Mouse (Mus musculus) cerebellum, adult 11-12 months (tissue): ENCODE results near the gene Sgsm3.

ENCODE experiments used
- DNase-seq: peaks from one replicate; pipeline ENCODE4 v3.0.0; 2022

The Sgsm3 gene

DNA sequence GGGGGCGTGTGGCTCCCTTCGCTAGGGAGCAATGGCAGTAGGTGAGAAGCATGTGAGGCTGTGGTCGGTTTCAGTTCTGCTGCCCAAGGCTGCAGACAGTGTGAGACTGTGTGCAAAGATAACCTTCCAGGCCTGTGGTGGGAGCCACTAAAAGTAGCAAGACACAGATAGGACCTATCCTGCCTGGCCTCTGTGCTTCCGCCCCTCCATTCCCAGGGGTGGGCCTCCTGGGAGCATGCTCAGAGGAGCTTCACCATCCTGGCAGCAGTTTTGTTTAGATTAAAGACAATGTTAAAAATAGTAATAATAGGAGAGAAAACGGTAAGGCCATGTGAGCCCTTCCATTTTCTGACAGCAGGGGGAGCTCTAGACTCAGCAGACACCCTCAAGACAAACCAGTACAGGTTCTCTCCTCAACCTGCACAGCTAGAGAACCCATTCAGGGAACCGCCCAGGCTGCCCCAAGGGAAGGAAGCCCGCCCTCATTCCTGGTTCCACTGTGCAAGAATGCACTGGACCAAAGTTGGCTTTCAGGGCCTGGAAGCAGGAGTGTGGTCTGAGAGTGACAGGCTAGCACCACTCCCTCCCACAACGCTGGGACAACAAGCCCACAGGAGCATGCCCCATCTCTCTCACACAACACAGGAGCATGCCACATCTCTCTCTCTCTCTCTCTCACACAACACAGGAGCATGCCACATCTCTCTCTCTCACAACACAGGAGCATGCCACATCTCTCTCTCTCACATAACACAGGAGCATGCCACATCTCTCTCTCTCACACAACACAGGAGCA is 50.0 kb downstream of the Sgsm3 start:
- DNase-seq = peak; percentile 59

DNA sequence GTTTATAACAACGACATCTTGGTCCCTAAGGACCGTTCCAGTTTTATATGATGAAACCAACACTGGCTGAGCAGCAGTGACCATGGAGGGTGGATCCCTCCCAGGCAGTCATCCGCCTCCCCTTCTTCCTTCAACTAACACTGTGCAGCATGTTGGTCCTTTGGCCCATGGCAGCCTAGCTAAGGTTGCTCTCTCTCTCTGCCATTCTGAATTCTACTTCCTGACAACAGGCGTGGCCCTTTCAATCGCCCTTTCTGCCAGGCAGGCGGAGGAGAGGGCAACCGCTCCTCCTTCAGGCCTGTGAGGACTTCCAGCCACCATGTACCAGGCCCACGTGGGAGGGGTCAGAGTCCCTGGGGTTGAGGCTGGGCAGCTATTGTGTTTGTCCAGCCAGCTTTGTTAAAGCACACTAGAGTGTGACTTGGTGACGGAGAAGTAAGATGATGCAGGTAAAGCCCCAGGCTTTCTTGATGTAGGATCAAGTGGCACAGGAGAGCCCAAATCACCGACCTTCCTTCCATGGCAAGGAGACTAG is 53.4 kb downstream of the Sgsm3 start:
- no peak for DNase-seq

DNA sequence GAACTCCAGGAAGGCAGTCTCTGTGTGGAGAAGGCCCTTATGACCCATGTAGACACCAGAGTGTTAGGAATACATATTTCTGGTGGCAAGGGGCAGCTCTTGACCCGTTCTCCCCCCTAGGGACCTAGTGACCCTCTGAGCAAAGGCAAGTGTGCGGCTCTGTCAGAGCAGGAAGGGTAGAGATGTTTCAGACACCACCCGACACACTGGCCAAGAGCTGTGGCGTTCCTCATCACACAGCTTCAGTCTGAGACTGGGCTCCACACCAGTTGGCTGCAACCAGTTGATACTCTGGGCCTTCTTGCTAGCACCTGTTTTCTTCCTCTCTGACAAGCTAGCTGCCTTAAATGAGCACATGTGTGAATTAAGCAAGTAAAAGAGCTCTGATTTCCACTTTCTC is 54.0 kb downstream of the Sgsm3 start:
- no peak for DNase-seq

DNA sequence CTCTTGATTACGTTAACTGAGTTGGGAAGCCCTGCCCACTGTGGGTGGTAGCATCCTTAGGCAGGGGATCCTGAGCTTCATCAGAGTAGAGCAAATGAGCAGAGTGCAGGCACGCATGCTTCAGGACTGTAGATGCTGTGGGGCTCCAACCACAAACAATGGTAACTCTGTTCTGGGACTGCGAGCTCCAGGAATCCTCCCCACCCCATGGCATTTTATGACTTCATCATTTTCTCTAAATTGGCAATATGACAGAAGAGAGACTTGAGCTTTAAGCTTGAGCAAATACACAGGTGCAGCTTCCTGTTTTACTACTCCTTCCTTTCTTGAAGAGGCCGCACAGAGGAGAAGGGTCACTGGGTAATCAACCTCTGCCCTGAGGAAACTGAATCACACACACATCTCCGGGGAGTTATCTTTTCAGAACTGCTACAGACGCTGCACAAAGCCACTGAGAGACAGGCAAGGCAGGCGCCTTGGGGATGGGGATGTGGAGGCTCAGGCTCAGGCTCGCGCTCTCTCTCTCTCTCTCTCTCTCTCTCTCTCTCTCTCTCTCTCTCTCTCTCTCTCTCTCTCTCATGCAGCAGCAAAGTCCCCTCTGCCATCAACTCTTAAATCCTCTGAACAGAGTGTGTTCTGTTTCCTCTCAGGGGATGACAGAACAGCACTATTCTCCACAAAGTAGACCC is 55.5 kb downstream of the Sgsm3 start:
- DNase-seq = no peak

DNA sequence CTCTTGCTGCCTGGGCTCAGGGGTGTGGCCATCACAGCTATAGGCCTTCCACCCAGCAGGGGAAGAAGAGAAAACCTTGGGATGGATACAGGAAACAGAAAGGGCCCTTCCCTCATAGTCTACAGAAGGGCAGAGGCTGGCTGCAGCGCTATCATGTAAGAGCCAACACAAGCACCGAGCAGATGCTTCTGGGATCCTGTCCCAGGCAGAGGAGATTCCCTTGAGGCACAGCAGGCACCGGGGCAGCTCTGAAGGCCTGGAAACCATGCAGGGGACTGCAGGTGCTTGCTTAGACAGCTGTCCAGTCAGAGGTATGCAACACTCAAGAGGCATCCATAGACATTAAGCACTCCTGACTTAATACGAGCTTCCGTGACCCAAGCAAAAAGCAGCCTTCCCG is 56.6 kb downstream of the Sgsm3 start:
- no peak for DNase-seq

DNA sequence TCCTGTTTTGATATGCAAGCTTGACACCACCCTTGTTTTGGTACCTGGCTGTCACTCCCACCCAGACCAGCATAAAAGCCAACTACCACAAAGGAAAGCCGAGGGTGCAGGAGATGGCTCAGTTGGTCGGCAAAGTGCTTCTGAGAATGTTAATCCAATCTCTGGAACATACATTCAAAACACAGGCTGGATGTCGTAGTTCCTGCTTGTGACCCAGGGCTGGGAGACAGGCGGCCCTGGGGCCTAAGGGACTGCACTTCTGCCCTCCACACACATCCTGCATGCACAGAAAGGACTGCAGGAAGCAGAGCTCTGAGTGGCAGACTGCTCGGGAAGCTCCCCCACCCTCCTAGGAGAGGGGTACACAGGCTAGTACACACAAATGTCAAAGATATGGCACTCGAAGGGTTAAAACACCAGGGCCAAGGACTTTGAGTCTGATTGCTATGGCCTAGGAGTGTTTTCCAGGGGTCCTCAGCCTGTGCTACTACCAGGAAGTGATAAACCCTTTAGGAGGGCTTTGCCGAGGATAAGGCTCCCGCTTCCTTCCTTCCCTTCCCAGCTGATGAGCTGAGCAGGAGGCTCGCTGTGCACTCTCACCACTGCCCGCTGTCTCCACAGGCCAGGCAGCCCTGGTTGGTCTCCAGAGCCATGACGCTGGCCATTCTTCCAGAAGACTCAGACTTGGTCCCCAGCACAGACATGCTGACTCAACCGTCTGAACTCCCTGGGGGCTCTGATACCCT is 58.0 kb downstream of the Sgsm3 start:
- no peak for DNase-seq

DNA sequence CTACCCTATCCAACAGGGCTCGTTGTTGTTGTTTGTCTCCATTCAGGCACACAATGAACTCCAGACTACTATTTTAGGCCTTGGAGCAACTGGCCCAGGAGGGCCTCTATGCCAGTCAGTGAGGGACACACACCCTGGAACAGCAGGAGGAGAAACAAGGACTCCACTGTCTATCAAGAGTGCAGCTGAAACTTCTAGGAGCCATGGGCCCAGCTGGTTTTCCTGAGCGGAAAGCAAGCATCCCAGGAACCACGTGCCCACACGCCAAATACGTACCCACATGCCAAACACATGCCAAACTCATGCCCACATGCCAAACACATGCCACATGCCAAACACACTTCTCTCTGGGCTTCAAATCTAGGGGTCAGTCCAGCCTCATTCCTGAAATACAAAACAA is 60.9 kb downstream of the Sgsm3 start:
- DNase-seq = no peak

DNA sequence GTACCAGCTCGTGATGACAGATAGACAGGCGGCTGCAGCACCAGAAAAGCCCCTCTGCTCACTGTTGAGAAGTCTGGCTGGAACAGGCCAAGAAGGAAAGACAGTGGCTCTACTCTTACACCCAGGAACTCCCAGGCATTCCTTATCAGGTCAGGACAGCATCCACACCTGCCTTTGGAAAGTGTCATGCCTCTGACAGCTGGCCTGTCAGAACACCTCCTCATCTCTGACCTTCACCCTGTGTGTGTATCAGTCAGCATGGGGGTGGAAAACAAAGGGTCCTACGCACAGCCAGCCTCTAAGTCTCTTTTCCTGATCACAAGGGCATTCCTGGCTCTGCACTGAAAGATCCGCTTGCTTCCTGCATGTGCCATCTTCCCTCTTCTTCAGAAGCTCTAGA is 64.2 kb downstream of the Sgsm3 start:
- no peak for DNase-seq

DNA sequence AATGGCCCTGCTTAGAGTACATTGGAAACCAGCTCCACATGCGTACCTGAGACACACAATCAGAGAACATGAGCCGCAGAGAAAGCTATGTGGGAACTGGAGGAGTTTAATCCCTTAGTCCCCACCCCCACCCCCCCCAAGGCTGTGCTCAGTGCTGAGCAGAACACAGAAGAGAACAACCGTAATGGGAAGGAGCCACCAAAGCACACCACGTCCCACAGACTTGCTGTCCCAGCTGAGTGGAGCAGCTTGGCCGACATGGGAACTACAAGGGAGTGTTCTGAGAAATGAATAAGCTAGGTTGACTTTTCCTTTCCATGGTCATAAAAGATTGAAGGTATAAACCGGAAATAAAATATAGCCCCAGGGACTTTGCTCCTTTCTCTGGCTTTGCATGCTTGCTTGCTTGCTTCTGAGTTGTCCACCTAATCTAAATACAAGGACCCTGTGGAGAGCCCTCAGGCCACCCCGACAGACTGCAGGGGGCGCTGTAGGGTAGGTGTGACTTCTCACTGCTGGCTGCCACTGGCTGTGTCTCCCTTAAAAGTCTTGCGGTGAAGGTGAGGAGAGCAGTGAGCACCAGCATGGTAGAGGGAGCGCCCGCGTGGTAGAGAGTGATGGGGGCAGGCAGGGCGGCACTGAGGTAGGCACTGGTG is 64.8 kb downstream of the Sgsm3 start:
- DNase-seq = no peak

DNA sequence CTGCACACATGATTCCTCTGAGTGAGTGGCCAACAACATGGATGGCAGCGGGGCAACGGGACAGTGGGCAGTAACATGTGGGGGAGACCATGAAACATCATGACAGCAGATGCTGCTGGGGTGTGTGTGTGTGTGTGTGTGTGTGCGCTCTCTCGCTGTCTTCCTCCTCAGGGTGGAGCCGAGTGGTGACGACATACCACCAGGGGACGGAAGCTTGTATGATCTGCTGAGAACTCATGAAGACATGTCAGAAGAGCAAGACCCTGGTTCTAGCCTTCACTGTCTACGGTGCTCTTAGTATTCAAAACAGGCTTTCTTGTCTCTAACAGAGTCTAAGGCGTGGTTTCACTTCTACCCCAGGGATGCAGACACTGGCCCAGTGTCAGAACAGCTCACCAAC is 66.9 kb downstream of the Sgsm3 start:
- DNase-seq = no peak

DNA sequence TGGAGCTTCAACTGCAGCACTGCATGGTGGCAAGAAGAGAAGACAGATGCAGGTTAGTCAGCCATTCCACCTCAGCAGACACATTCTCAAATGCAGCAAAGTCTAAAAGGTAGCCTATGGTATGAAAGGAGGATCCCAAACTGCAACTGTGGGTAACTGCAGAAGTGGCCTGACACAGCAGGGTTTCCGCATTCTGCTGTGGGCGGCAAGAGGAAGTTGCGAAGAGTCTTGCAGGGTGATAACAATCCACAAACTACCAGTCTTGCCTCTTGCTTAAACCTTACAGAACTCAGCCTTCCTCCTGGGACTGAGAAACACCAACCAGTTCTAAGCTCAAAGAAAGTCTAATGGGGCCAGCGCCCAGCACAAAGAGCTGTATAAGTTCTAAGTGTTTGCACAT is 67.8 kb downstream of the Sgsm3 start:
- no peak for DNase-seq

DNA sequence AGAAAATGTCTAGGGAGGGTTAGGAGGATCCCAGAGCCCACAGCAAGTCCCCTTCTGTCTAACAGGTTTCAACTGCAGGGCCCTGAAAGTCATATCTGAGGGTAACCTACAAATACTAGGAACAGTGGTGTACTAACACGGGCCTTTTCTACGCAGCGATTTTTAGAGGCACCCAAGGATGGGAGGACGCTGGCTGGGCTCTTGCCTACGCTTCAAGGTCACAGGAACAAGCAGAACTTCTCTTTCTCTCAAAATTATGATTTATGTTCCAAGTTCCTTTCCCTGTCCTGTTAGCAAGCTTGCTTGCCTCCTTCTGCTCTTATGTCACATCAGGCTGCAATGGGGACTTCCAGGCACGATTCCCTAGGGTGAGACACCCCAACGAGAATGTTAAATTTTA is 68.5 kb downstream of the Sgsm3 start:
- no peak for DNase-seq

DNA sequence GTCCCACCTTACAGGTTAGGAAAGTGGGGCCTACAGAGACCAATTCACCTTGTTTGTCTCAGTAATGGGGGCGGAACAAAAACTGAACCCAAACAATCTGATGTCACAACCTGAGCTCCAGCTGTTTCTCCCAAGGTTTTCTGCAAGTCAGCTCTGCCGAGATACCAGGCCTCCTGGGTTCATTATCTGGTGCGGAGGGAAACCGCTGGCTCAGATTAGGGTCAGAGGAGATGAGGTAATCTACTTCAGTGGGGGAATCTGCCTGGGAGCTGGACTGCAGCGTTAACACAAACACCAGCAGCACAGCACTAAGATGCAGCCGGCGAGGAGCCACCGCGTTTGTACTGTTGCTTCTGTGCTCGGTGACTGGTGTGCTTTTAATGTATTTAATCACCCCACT is 69.9 kb downstream of the Sgsm3 start:
- no peak for DNase-seq

DNA sequence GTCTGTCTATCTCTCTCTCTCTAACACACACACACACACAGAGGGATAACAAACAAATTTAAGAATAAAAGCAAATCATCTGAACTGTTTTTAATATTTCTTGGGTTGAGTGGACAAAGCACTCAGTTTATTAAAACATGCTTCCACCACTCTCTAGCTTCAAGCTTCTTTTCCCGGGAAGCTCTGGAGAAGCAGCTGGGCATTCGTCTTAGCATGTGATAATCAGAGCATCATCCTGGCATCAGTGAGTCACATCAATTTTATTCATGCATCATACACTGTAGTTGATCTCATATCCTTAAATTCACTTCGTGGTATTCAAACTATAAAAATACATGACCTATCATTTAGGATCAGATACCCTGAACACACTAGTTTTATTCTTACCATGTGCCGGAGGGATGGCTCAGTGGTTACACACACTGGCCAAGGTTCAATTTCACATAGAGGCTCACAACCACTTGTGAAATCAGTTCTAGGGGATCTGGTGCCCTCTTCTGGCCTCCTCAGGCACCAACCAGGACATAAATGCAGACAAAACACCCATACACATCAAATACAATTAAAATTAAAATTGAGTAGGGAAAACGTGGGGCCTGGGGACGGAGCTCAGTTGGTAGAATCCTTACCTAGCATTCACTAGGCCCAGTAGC is 72.0 kb downstream of the Sgsm3 start:
- DNase-seq = no peak

DNA sequence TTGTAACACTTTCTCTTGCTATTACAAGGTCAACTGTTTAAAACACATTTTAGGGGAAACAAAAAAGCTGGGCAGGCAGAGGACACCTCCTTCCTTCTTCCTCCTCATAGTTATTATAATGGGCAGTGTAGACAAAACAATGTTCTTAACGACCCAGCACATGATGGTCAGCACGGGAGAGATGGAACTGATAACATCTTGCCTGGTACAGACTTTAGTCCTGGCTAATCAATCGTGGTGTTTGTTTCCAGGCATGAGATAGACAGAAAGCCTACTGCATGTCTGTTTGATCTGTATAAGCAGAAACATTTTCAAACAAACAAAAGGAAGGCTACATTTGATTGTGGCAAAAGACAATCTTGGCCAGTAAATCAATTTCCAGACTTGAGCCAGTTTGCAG is 72.9 kb downstream of the Sgsm3 start:
- no peak for DNase-seq

DNA sequence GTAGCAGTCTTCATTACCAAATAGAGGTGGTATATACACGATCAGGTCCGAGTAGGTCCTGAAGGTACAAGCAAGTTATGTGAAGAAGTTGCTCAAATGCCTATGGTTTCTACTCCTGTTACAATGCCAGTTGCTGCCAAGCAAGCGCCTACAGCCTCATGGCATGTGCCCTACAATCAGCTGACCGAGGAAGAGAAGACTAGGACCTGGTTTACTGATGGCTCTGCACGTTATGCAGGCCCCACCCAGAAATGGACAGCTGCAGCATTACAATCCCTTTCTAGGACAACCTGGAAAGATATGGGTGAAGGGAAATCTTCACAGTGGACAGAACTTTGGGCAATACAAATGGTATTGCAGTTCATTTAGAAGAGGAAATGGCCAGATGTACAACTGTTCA is 74.9 kb downstream of the Sgsm3 start:
- DNase-seq = no peak

DNA sequence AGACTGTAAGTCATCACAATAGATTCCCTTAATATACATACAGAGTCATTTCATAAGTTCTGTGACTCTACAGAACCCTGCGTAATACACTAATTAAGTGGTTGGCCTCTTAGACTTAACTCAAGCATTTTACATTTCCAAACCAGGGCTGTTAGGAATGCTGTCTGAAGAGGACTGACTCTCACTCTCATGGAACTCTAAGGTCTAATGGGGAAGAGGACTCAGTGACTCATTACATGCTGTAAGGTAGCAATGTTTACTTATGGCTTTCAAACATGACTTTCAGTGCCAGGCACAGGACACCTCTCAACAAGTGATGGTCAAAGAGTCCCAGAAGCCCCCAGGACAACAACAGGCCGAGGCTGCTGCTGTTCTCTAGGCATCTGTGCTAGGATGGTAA is 77.9 kb downstream of the Sgsm3 start:
- no peak for DNase-seq

DNA sequence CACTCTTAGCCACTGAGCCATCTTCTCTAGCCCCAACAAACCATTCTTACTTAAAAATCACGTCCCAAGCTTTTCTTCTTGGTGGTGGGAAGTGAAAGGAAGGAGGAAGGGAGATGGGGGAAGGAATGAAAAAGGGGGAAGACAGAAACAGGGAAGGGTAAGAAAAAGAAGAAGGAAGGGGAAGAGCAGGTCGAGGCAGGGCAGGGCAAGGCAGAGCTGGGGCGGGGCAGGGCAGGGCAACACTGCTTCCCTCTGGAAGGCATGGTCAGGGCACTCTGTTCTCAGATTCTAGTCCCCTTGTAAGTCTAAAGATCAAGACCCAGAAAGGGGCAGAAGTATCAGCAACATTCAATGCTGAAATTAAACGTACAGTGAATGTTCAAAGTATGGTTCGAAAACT is 80.2 kb downstream of the Sgsm3 start:
- DNase-seq = no peak

DNA sequence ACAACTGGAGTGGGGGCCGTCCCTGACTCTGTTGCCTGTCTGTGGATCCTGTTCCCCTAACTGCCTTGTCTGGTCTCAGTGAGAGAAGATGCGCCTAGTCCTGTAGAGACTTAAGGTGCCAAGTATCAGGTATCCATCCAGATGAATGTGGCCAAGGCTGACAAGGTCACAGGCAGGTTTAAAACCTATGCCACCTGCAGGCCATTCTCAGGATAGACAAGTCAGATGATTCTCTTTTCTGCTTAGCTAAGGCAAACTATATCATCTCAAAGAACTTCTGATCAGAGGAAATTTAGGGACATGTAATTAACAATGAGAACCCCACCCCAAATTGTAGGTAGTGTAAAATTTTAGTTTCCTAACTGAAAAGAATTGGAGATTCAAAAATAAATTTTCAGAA is 83.4 kb downstream of the Sgsm3 start:
- no peak for DNase-seq
